Mouse (Mus musculus) spleen, adult 12 weeks (tissue): ENCODE data around the gene D13Ertd608e.
A peak's percentile ranks its signal among the peaks of the same experiment; 100 is the strongest.
"Not testable (repeated sequence)": the region's sequence is repeated elsewhere in the genome, so short reads cannot be mapped to it uniquely, and the experiment has no call there.

Experiments used
- DNase-seq: peaks from one replicate; pipeline ENCODE4 v3.0.0; 2022; ENCODE audit warnings: low spot score

The D13Ertd608e gene

DNA sequence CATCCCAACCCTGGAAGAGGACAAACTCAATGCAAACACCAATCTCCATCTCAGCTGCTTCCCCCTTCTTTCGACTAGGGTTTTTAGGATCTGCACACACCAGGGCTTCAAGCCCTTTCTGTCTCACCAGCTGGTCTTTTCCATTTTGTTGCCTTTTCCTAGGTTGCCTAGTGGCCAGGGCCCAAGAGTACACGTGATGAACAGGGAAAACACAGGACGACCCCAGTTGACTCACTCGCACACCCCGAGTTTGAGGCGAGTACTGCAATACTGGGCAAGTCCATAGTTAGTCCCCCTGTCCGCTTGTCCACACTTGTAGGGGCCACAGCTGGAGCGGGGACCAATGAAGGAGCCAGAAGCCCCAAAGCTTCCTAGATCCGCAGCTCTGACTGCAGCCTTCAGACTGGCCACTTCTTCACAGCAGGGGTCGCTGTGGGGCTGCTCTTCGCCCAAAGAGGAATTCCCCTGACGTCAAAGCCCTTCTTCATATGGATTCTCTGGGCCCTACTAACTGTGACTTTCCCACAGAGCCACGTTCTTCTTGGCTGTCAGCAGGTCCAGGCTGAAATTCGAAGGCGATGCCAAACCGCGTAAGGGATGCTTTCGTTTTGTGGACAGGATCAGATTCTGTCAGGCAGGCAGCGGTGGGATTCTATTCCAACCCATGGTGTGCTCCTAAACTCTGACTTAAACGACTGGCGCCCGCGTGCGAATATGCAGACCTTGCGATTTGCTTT is at the start of gene D13Ertd608e:
Gene D13Ertd608e (plus strand): TSS at position 687 of the 737 bp plus-strand sequence.
- DNase-seq: peak; percentile 1

GRCm38 (mm10) chr13:119789851-119790717 is 45.7 kb upstream of the D13Ertd608e start:
- DNase-seq: peak; percentile 28

DNA sequence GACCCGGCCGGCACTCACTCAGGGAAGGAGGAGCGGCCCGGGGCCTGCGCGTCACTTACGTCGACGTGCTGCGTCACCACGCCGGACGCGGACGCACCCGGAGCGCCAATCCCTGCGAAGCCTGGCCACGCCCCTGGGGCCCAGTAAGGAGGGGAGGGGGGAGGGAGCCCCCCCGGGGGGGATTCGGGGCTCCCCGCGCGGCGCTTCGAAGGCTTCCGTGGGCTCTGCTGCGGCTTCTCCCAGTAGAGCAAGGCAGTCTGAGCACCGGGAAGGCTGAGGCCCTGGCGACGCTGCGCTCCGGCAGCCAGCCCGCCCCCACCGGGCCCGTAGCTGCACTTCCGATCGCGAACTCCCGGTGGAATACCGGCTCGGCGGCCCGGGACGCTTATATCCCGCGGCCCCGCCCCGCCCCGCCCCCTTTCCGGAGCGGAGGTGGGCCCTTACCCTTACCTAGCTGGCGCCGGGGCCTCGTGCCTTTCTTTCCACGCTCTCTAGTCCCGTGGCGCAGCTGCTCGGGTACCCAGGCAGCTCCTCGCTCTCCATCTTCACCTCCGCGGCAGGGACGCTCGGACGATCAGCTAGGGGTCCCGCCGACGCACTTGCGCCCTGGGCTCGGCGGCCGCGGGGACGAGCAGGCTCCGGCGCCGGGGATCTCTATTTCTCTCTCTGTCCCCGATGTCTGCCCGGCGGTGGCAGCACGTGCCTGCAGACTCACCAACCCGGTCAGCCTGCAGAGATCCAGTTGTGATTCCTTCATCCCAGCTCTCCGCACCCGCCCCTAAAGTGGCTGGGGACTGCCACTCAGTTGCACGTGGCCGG is 44.8 kb upstream of the D13Ertd608e start, which contains the start of gene Zfp131:
Gene Zfp131 (minus strand): TSS at position 129 of the 819 bp plus-strand sequence.
- DNase-seq: peak; percentile 82

DNA sequence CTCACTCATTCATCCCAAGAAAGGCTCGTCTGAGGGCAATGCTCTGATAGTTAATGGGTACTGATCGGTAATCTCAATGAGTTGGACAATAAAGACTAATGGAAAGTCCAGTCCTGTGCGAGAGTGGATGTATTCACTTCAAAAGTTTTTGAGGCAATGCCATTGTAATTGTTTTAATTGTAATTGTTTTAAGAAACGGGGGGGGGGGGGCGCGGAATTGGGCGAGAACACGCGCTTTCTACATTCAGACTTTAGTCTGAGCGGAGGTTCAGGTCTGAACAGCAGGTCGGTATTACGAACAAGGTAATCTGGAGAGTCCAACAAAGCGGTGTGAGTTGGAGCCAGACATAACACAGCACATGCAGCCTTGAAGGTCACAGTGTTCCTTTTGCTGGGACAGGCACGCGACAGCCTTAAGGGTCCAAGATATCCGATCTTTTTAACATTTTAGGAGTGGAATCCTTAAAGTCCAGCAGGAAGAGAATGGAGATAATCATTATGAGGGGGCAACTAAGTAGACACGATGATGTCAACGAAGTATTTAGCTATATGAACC is 44.1 kb upstream of the D13Ertd608e start:
- no peak for DNase-seq

- DNase-seq: no peak
Measured at GRCm38 (mm10) chr13:119792791-119793404, 42.9 kb upstream of the D13Ertd608e start.

- DNase-seq: no peak
Measured at GRCm38 (mm10) chr13:119797656-119798055, 38.1 kb upstream of the D13Ertd608e start.

DNA sequence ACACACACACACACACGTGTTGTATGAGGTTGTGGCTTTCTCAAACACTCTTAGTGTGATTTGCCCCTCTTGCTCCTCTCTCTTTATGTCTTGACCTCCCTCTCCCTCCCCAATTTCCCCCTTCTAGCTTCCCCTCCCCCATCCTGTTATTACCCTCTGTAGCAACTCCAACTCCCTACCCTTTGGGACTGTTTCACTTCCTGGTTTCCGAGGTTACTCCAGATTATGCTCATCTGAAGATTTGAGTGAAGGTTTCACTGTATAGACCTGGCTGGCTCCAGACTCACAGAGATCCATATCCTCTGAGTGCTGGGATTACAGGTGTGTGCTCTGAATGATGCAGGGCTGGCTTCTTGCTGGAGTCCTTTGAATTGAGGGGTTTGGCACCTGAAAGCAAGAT is 26.9 kb upstream of the D13Ertd608e start:
- no peak for DNase-seq

- DNase-seq: no peak
Measured at GRCm38 (mm10) chr13:119810031-119810430, 25.8 kb upstream of the D13Ertd608e start.

- no peak for DNase-seq
Measured at GRCm38 (mm10) chr13:119816798-119817197, 19.0 kb upstream of the D13Ertd608e start.

- no peak for DNase-seq
Measured at GRCm38 (mm10) chr13:119817579-119818206, 18.1 kb upstream of the D13Ertd608e start.

- not testable (repeated sequence) for DNase-seq
Measured at GRCm38 (mm10) chr13:119830116-119830515, 5.7 kb upstream of the D13Ertd608e start, which contains the start of gene AF067063. Gene AF067063 (minus strand): TSS chr13:119830216.

GRCm38 (mm10) chr13:119836324-119836811 is 562 bp downstream of the D13Ertd608e start:
- DNase-seq: not testable (repeated sequence)

DNA sequence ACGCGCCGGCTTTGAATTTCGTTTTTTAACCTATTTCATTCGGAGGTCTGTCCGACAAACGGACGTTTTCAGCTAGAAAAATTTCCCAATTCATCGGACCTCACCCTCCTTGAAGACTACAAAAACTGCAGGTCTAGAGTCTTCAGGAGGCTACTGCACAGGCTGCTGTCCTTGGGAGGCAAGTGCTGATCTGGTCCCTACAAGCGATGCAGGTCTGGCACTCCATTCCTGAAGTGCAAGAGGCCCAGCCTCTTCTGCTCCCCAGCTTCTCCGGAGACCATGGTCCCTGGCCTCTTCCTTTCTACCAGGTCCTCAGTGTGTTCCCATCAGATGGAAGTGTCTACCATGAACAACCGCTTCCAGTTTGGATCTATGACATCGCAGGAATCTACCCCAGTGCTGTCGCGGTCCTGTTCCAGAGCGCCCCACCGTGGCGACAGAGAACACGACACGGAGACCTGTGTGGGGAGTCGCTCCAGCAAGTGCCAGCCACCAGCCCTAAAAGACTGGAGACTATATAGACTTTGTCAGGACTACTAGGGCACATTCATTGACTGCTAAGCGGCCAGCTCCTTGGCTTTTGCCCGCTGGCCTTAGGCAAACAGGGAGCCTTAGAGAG is 2.0 kb downstream of the D13Ertd608e start:
- DNase-seq: not testable (repeated sequence)

DNA sequence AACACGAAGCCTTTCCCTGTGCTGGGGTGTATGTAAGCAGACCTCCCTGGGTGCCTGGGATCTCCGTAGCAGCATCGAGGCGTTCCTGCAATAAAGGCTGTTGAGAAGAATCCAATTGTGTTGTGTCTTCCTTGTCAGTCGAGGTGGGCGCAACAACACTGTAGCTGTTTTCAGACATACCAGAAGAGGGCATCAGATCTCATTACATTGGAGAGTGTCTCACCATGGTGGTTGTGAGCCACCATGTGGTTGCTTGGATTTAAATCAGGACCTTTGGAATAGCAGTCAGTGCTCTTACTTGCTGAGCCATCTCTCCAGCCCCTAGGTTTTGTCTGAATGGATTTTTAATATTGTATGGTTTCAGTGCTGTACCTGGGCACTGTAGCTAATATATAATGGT is 4.2 kb downstream of the D13Ertd608e start:
- DNase-seq: not testable (repeated sequence)

DNA sequence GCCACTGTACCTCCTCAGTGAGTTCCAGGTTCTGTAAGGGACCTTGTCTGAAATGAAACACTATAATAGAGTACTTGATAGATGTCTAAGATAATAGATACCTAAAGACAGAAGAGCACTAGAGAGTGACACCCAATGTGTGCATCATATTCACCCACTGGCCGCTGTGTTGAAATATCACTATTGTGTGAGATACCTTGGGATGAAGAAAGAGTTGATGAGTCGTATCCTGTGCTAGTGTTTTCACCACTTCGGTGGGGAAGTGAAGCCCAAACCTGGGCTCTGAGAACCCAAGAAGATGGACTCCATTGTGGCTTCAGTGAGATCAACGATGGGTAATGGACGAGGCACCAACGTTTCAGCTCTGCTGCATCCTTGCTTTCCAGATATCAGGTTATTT is 26.6 kb downstream of the D13Ertd608e start:
- not testable (repeated sequence) for DNase-seq

GRCm38 (mm10) chr13:119864395-119864999 is 28.7 kb downstream of the D13Ertd608e start:
- DNase-seq: not testable (repeated sequence)

DNA sequence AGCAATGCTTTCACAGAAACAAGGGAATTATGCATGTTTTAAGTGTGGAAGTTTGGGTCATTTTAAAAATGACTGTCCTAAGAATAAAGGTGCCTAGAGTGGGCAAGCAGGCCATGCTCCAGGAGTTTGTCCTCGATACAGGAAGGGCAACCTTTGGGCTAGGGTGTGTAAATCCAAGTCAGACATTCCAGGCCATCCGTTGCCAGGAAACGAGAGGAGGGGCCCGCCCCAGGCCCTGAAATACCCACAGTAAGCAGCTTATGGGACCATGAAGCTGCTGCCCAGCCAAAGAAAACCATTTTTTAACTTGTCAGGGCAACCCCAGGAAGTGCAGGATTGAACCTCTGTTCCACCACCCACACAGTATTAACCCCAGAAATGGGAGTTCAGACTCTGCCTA is 51.1 kb downstream of the D13Ertd608e start:
- DNase-seq: not testable (repeated sequence)

GRCm38 (mm10) chr13:119894685-119895084 is 58.9 kb downstream of the D13Ertd608e start, which contains the start of gene Tcstv1:
Gene Tcstv1 (minus strand): TSS chr13:119894785.
- not testable (repeated sequence) for DNase-seq
